Comparison of ENCODE assay signal across 12 mouse cellular contexts in genomic region chr11:72518449-72518848, GRCm38 (mm10). TPM values are rescaled to one million over a fixed set of nuclear protein-coding genes. Genes with fewer than 3 reads are reported as not detected.
"Had no signal": no experiment of that assay in that cellular context is flagged by ENCODE, and none has a peak within 500 bp of the region (broad histone marks: within the 10 kb centered on the region; RNA-seq: fewer than 3 reads in every experiment).

No protein-coding gene starts in this region.

- H3K27me3 ChIP-seq: limb, embryonic 13.5 days; liver, embryonic 15.5 days; midbrain, embryonic 12.5 days had no signal

- H3K36me3 ChIP-seq: limb, embryonic 13.5 days; liver, embryonic 15.5 days; midbrain, embryonic 12.5 days had no signal

- DNase-seq: kidney, adult 11 months; kidney, adult 9 months; kidney, postnatal 36 days; left cerebral cortex, postnatal 4 days; lung, embryonic 14.5 days; right cerebral cortex, postnatal 14 days; thymus, postnatal 14 days had no signal

- ATAC-seq: midbrain, embryonic 16.5 days had no signal

- H3K4me1 ChIP-seq: limb, embryonic 13.5 days; liver, embryonic 15.5 days; midbrain, embryonic 12.5 days had no signal

- H3K4me3 ChIP-seq: limb, embryonic 13.5 days; liver, embryonic 15.5 days; midbrain, embryonic 12.5 days had no signal

- H3K4me2 ChIP-seq: limb, embryonic 13.5 days; liver, embryonic 15.5 days; lung, embryonic 14.5 days; midbrain, embryonic 12.5 days had no signal

- H3K9ac ChIP-seq: limb, embryonic 13.5 days; liver, embryonic 15.5 days; lung, embryonic 14.5 days; midbrain, embryonic 12.5 days had no signal

- H3K27ac ChIP-seq: kidney, postnatal 0 days; limb, embryonic 13.5 days; liver, embryonic 15.5 days; midbrain, embryonic 12.5 days had no signal

- H3K9me3 ChIP-seq: limb, embryonic 13.5 days; liver, embryonic 15.5 days; midbrain, embryonic 12.5 days had no signal

RNA-seq across cellular contexts. Expression of gene Spns3, which starts 31.9 kb away (rescaled TPM):
- polyA plus RNA-seq: lung, embryonic 14.5 days; midbrain, embryonic 16.5 days had no signal
